Mouse (Mus musculus): ENCODE results near the gene Olfr313. TPM values are rescaled to one million over a fixed set of nuclear protein-coding genes. Genes with fewer than 3 reads are reported as not detected.
A peak's percentile ranks its signal among the peaks of the same experiment; 100 is the strongest.
"Not testable (repeated sequence)": the region's sequence is repeated elsewhere in the genome, so short reads cannot be mapped to it uniquely, and the experiment has no call there.

Olfr313 gene
- polyA plus RNA-seq (2016; fragmentation: Nextera tagmentation; extraction: Ambion mirVana): not detected in 2 replicates

DNA sequence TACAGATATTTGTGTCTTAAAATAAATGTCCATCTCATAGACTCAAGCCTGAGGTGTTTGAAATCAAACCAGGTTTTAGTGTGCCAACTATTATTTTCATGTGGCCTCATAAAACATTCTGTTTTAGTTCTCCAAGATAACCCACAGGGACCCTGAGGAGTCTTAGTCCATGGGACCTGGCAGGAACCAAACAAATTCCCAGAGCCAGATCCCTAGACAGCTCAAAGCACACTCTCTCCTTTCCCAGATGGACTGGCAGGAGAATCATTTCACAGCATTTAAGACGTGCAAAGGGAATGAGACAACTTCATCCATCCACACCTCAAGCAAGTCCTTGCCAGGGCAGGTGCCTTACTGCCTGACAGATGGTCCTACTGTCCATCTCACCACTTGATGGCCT lies at the start of gene Olfr313:
Gene Olfr313, plus strand, starts transcription at position 301 of the 400 bp plus-strand sequence.
- not testable (repeated sequence) for H3K9me3 ChIP-seq (replicated peaks); H3K27ac ChIP-seq (replicated peaks); H3K27me3 ChIP-seq (ENCODE audit: low read depth, poor library complexity, severe bottlenecking); DNase-seq (ENCODE audit: low spot score); H3K36me3 ChIP-seq; H3K4me3 ChIP-seq; H3K4me1 ChIP-seq
- WGBS: 74% methylated on average over 1 of the region's 1 CpGs

DNA sequence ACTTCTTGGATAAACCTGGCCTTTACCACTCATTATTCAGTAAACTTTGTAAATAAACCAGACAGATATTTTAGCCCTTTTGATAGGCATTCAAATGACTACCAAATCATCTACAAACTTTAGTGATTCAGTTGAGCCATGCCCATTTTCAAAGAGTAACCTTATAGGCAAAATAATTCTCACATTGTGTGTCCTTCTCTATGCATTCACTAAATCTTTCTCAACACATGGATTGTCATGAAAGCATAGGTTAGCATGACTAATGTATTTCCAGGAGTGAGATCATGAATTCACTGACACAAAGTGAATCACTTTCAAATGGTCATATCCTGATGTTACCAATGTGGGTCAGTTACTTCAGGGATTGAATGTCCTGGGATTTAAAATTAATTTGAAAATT lies 41.9 kb upstream of the Olfr313 start, which contains the start of gene Olfr315:
Gene Olfr315, plus strand, starts transcription at position 301 of the 400 bp plus-strand sequence.
- H3K27ac ChIP-seq (replicated peaks): no peak within 1 kb of the TSS
- no peaks in the 10 kb centered on the region for H3K36me3 ChIP-seq
- no peak within 1 kb of the TSS for H3K4me3 ChIP-seq
- H3K9me3 ChIP-seq (replicated peaks): no peaks in the 10 kb centered on the region
- H3K4me1 ChIP-seq: no peaks in the 10 kb centered on the region
- no peaks in the 10 kb centered on the region for H3K27me3 ChIP-seq (ENCODE audit: low read depth, poor library complexity, severe bottlenecking)
- DNase-seq (ENCODE audit: low spot score): no peak

DNA sequence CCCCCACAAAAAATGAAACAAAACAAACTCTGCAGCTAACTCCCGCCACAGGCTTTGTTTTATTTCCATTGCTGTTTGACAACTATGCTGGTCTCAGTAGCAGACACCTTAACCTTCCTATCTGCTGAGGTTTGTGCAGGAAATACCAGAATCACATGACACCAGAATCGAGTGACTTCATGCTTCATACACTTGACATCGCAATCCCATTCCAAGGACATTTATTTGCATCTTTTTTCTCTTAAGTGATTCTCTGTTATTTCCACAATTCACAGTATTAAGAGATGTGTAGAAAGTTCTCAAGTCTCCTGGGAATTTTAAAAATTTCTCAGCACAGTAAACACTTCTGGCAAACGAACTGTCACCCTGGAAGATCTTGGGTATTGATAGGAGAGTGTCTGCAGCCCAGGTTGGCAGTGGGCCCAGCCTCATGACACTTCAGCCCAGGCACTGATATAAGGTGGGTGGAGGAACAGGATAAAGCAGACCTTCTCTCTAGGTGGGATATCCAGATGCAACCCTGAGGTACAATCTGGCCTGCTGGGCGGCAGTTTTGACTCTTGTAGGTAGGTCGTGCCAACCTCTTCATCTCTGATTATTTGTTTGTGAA lies 32.2 kb upstream of the Olfr313 start, which contains the start of gene Olfr314:
Gene Olfr314, plus strand, starts transcription at position 473 of the 610 bp plus-strand sequence.
- Histone ChIP-seq H3K4me1 (no peaks in the 10 kb centered on the region), H3K36me3 (no peaks in the 10 kb centered on the region), H3K4me3 (no peak within 1 kb of the TSS), H3K27me3 (ENCODE audit: low read depth, poor library complexity, severe bottlenecking) (no peaks in the 10 kb centered on the region), H3K9me3 (replicated peaks) (no peaks in the 10 kb centered on the region), H3K27ac (replicated peaks) (no peak within 1 kb of the TSS)
- 84% methylated on average over 6 of the region's 6 CpGs for WGBS
- no peak for DNase-seq (ENCODE audit: low spot score)

GRCm38 (mm10) chr11:58784182-58784581 lies 30.6 kb upstream of the Olfr313 start:
- H3K4me1 ChIP-seq: peaks cover under 1% of the 10 kb centered on the region; the same call in 1 of the 2 replicates
- no peaks in the 10 kb centered on the region for H3K9me3 ChIP-seq (replicated peaks)
- DNase-seq (ENCODE audit: low spot score): no peak
- 80% methylated on average over 2 of the region's 2 CpGs for WGBS
- H3K36me3 ChIP-seq: no peaks in the 10 kb centered on the region
- no peak overlapping the region for H3K4me3 ChIP-seq
- H3K27me3 ChIP-seq (ENCODE audit: low read depth, poor library complexity, severe bottlenecking): no peaks in the 10 kb centered on the region
- no peak overlapping the region for H3K27ac ChIP-seq (replicated peaks)

- WGBS: 91% methylated on average over 10 of the region's 10 CpGs
- no peak for DNase-seq (ENCODE audit: low spot score)
- no peaks in the 10 kb centered on the region for H3K27me3 ChIP-seq (ENCODE audit: low read depth, poor library complexity, severe bottlenecking)
- H3K4me1 ChIP-seq: peaks cover 9% of the 10 kb centered on the region; the same call in 1 of the 2 replicates
- no peaks in the 10 kb centered on the region for H3K9me3 ChIP-seq (replicated peaks)
- no peak overlapping the region for H3K4me3 ChIP-seq
- no peaks in the 10 kb centered on the region for H3K36me3 ChIP-seq
- no peak overlapping the region for H3K27ac ChIP-seq (replicated peaks)
Measured at GRCm38 (mm10) chr11:58787651-58788050, 27.1 kb upstream of the Olfr313 start.

- DNase-seq (ENCODE audit: low spot score): no peak
- no peak overlapping the region for H3K4me3 ChIP-seq
- 86% methylated on average over 8 of the region's 8 CpGs for WGBS
- H3K4me1 ChIP-seq: peaks cover 9% of the 10 kb centered on the region; the same call in 1 of the 2 replicates
- H3K9me3 ChIP-seq (replicated peaks): no peaks in the 10 kb centered on the region
- no peaks in the 10 kb centered on the region for H3K27me3 ChIP-seq (ENCODE audit: low read depth, poor library complexity, severe bottlenecking)
- H3K36me3 ChIP-seq: no peaks in the 10 kb centered on the region
- no peak overlapping the region for H3K27ac ChIP-seq (replicated peaks)
Measured at GRCm38 (mm10) chr11:58788346-58788745, 26.5 kb upstream of the Olfr313 start.

- 31% methylated on average over 3 of the region's 3 CpGs for WGBS
- Histone ChIP-seq H3K27me3 (ENCODE audit: low read depth, poor library complexity, severe bottlenecking) (no peaks in the 10 kb centered on the region), H3K4me3 (no peak overlapping the region), H3K4me1 (peaks cover 9% of the 10 kb centered on the region; the same call in 1 of the 2 replicates), H3K9me3 (replicated peaks) (no peaks in the 10 kb centered on the region), H3K36me3 (no peaks in the 10 kb centered on the region), H3K27ac (replicated peaks) (no peak overlapping the region)
- DNase-seq (ENCODE audit: low spot score): no peak
Measured at GRCm38 (mm10) chr11:58789532-58789931, 25.3 kb upstream of the Olfr313 start.

- 75% methylated on average over 2 of the region's 2 CpGs for WGBS
- no peaks in the 10 kb centered on the region for H3K9me3 ChIP-seq (replicated peaks)
- H3K27me3 ChIP-seq (ENCODE audit: low read depth, poor library complexity, severe bottlenecking): no peaks in the 10 kb centered on the region
- no peak for DNase-seq (ENCODE audit: low spot score)
- H3K27ac ChIP-seq (replicated peaks): no peak overlapping the region
- H3K4me3 ChIP-seq: no peak overlapping the region
- peaks cover 9% of the 10 kb centered on the region; the same call in 1 of the 2 replicates for H3K4me1 ChIP-seq
- H3K36me3 ChIP-seq: no peaks in the 10 kb centered on the region
Measured at GRCm38 (mm10) chr11:58790053-58790452, 24.7 kb upstream of the Olfr313 start.

DNA sequence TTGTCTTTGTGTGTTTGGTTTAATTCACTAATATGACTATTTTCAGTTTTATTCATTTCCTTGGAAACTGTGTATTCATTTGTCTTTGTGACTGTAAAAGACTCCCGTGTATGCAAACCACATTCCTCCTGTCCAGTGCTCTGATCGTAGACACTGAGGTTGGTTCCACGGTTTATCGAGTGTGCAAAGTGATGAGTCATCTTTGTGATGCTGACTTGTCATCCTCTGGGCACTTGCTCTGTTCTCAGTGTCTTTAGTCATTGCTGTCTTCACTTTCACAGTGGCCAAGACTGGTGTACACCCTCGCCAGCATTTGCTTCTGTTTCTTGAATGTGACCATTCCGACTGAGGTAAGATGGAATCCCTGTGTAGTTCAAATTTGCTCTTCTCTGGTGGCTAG lies 24.2 kb upstream of the Olfr313 start:
- no peak for DNase-seq (ENCODE audit: low spot score)
- H3K9me3 ChIP-seq (replicated peaks): no peaks in the 10 kb centered on the region
- no peaks in the 10 kb centered on the region for H3K36me3 ChIP-seq
- no peaks in the 10 kb centered on the region for H3K27me3 ChIP-seq (ENCODE audit: low read depth, poor library complexity, severe bottlenecking)
- peaks cover 9% of the 10 kb centered on the region; the same call in 1 of the 2 replicates for H3K4me1 ChIP-seq
- 89% methylated on average over 6 of the region's 6 CpGs for WGBS
- H3K4me3 ChIP-seq: no peak overlapping the region
- no peak overlapping the region for H3K27ac ChIP-seq (replicated peaks)

DNA sequence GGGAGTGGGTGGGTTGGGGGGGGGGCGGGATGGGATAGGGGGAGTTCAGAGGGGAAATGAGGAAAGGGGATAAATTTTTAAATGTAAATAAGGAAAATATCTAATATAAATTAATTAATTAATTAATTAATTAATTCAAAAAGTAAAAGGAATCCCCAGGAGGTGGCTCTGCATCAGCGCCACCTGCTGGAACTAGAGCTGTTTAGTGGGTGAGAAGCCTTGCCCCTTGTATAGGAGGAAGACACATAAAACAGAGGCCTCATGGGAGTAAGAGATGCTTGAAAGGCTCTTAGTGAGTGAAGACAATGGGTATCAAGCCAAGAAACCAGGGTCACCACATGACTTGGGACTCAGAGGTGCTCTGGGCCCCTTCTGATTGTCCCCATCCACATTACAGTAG lies 18.9 kb upstream of the Olfr313 start:
- Histone ChIP-seq H3K27ac (replicated peaks) (no peak overlapping the region), H3K9me3 (replicated peaks) (no peaks in the 10 kb centered on the region), H3K4me1 (peaks cover under 1% of the 10 kb centered on the region; the same call in 1 of the 2 replicates), H3K36me3 (no peaks in the 10 kb centered on the region), H3K4me3 (no peak overlapping the region), H3K27me3 (ENCODE audit: low read depth, poor library complexity, severe bottlenecking) (no peaks in the 10 kb centered on the region)
- WGBS: 76% methylated on average over 2 of the region's 2 CpGs
- DNase-seq (ENCODE audit: low spot score): no peak

- DNase-seq (ENCODE audit: low spot score): no peak
- H3K4me3 ChIP-seq: no peak overlapping the region
- H3K36me3 ChIP-seq: no peaks in the 10 kb centered on the region
- H3K4me1 ChIP-seq: peaks cover 10% of the 10 kb centered on the region
- H3K9me3 ChIP-seq (replicated peaks): no peaks in the 10 kb centered on the region
- no peak overlapping the region for H3K27ac ChIP-seq (replicated peaks)
- 80% methylated on average over 7 of the region's 7 CpGs for WGBS
- no peaks in the 10 kb centered on the region for H3K27me3 ChIP-seq (ENCODE audit: low read depth, poor library complexity, severe bottlenecking)
Measured at GRCm38 (mm10) chr11:58796850-58797249, 17.9 kb upstream of the Olfr313 start.

DNA sequence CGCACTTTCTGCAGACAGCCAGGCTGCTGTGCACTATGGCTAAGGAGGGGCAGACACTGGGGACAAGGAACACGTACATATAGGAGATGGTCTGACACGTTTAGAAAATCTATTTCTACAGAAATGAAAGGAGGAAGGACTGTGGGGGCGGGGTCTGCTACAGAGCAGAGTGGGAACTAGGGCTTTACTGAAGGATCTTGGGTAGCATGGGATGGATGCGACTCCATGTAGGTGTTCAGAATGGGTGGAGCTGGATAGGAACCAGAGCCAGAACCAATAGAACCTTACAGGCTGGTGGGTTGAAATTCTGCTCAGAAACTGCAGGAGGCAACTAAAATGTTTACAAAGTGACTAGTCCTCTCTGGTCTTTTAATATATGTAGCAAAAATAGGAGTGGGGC lies 15.1 kb upstream of the Olfr313 start:
- H3K4me1 ChIP-seq: peaks cover 16% of the 10 kb centered on the region
- no peak overlapping the region for H3K4me3 ChIP-seq
- no peaks in the 10 kb centered on the region for H3K9me3 ChIP-seq (replicated peaks)
- no peaks in the 10 kb centered on the region for H3K27me3 ChIP-seq (ENCODE audit: low read depth, poor library complexity, severe bottlenecking)
- H3K36me3 ChIP-seq: no peaks in the 10 kb centered on the region
- no peak overlapping the region for H3K27ac ChIP-seq (replicated peaks)
- no peak for DNase-seq (ENCODE audit: low spot score)
- 84% methylated on average over 5 of the region's 5 CpGs for whole genome bisulfite sequencing

GRCm38 (mm10) chr11:58801558-58802228 lies 13.1 kb upstream of the Olfr313 start, which contains the start of gene Fam183b:
Gene Fam183b (minus strand): TSS chr11:58801960.
- H3K27ac ChIP-seq (replicated peaks): peak within 1 kb of the TSS; percentile 46

More at GRCm38 (mm10) chr11:58801558-58802228, 13.1 kb upstream of the Olfr313 start, which contains the start of gene Fam183b:
- DNase-seq (ENCODE audit: low spot score): peak; percentile 57
- Histone ChIP-seq H3K27me3 (ENCODE audit: low read depth, poor library complexity, severe bottlenecking) (no peaks in the 10 kb centered on the region), H3K9me3 (replicated peaks) (no peaks in the 10 kb centered on the region), H3K4me3 (peak within 1 kb of the TSS; percentile 17; the same call in 1 of the 2 replicates), H3K4me1 (peaks cover 16% of the 10 kb centered on the region), H3K36me3 (no peaks in the 10 kb centered on the region)
- WGBS: 42% methylated on average over 14 of the region's 14 CpGs

All from midbrain, embryonic 10.5 days (tissue).